Mouse (Mus musculus) mature B cell (primary cell): ENCODE results near the gene Tmem147.

Source experiments
- in situ Hi-C: fragments of 300-500 bp; cut with MboI; formaldehyde crosslinking; loops from 2 replicates; pipeline ENCODE4 v1.14.3; 2019

The Tmem147 gene

DNA sequence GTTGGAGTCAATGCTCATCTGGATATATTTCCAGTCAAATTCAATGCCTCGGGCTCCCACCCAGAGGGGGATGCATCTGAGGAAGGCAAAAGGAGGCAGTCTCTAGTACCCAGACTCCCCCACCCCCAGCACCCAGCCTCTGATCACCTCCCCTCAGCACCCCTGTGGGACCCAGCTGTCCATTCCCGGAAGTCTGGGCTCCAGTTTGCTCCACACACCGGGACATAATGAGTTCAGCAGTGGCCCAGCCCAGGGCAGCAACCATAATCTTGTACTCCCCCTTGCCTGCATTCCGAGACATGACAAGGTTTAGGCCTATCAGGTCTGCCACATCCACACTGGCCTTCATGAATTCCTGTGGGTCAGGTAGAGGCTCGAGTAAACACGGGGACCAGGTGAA lies 1.1 kb downstream of the Tmem147 start:
- in situ Hi-C loops, result no loop called here

DNA sequence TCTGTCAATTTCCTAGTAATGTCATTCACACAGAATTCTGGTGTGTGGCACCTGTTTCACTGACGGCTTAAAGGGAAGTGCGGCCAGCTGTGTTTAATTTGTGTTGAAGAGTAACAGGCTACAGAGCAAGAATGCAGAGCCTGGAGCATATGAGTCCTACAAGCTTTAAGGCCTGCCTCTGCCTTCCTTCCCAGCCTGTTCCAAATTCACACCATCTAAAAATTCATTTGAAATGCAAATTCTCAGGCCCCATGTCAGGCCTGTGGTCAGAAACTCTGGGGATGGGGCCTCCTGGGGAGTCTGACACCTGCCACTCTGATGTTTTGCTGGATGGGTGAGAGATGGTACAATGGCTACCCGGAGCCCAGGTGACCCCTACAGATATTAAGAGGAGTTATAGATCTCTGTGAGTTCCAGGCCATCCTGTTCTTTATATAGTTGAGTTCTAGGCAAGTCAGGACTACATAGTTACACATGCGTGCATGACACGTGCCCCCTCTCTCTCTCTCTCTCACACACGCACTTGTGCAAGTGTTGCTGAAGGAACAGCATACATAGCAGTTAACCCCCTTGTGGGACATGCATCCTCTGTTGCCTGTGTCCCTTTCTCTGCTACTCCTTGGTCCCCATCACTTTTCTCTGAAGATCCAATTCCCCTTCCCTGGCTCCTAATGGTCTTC lies 5.9 kb downstream of the Tmem147 start:
- in situ Hi-C loops, result no loop called here

DNA sequence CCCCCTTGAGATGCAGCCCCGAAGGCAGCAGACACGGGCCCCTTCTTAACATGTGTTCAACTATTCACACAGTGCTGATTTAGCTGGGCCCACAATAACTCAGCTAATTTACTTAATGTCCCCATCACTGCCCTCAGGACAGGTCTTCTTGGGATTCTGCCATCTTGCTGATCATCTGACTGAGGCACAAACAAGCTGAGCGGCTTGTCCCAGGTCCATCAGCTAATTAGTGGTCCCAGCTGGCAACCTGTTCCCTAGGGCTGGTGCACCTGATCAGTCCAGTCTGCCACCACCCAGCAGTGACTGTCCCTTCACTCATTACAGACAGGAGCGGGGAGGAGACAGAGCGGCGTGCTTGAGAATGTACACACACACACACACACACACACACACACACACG lies 8.1 kb downstream of the Tmem147 start:
- in situ Hi-C loops, result no loop called here

DNA sequence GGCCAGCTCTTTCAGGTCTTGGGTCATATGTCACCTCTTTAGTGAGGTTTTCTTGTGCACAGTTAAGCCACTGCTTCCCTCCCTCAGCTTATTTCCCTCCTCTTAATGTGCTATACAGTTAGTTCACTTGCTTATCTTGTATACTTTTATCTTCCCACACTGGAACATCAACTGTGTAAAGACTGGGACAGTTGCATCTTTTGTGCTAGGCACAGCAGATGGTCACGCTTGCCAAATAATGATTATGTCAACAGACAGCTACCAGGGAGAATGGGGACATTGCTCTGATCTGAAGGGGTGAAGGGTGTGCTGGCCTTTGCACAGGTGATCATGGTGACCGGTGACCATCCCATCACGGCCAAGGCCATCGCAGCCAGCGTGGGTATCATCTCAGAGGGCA lies 9.7 kb downstream of the Tmem147 start:
- in situ Hi-C loops, result no loop called here

DNA sequence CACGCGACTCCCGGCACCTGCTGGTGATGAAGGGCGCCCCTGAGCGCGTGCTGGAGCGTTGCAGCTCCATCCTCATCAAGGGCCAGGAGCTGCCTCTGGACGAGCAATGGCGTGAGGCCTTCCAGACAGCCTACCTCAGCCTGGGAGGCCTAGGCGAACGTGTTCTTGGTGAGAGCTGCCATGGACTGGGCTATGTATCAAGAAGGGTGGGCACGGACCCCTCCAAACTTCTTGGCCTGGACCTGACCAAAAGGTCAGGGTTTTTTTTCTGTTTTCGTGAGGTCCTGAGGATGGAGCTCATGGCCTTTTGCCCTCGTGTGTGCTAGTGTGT lies 11.7 kb downstream of the Tmem147 start:
- in situ Hi-C loops, result no loop called here

DNA sequence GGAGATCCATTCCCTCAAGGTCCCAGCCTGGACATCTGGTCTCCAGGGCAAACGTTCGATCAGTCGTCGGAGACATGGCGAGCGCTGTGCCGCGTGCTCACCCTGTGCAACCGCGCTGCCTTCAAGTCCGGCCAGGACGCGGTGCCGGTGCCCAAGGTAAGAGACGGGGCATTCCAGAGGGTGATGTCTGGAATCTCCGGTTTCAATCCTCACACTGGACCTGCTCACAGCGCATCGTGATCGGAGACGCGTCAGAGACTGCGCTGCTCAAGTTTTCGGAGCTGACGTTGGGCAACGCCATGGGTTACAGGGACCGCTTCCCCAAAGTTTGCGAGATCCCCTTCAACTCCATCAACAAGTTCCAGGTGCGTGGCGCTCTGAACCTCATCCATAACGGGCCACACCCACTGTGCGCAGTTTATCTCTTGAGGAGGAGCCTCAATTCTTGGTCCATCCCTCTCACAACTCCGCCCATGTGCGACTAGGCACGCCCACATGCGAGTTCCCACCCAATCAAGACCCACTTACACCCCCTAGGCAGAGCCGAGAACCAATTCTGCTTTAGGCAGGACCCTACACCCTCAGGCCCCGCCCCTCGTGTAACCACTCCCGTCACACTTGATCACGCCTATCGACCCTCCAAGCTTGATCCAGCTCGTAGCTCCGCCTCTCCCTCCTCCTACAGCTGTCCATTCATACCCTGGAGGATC lies 12.2 kb downstream of the Tmem147 start:
- in situ Hi-C loops, result no loop called here

DNA sequence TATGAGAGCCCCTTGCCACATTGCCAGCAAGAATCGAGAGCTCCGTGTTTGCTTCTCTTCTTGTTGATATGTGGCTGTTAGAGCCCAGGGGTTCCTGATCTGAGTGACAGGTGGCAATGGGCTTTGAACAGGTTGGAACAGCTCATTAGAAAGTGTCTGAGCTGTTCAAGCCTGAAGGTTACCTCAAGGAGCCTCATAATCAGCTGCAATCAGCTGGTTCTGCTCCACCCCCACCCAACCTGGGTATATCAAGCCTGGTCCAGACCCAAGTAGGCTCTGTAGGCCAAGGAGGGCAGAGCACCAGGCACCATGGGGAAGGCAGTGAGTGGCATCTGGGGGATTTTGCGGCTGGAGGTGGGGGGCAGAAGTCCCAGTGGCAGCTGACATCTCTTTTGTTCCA lies 17.4 kb downstream of the Tmem147 start, which contains the start of gene Atp4a:
TSS of gene Atp4a (plus strand) at position 268 of the 400 bp plus-strand sequence.
- in situ Hi-C loops, result no loop called here

DNA sequence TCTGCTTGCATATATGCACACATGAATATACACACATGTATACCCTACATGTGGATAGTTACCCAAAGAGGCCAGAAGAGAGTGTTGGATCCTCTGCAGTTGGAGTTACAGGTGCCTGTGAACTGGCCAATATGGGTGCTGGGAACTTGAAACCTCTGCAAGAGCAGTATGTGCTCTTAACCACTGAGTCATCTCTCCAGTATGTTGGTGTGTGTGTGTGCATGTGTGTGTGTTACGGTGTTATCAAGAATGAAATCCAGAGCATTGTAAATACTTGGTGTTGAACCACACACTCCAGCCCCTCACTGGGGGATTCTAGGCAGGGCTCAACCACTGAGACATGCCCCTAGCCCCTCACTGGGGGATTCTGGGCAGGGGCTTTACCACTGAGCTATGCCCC lies 21.9 kb downstream of the Tmem147 start:
- in situ Hi-C loops, result no loop called here

DNA sequence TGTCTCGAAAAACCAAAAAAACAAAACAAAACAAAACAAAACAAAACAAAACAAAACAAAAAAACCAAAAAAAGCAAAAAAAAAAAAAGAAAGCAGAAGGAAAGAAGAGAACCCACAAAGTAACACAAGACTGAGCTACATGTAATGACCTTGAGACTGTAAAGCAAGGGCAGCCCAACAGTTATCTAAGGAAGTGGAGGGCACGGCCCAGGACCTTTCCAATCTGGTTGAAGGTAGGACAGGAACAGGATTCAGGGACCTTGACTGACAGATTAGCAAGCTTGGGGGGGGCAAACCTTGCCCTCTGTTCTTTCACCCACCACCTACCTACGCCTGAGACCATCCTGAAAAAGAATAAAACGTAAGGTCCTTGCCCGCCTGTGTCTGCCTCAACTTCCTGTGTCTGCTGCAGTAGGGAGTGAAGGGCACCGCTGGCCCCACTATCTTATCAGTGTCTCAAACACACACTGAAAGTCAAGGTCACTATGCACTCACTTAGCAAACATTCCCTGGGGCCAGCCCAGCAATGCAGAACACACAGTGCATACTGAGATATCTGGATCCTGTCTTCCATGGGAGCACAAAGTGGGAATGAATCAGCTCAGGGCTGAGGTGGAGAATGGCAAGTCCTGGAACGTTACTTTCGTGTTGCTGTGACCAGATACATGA lies 23.0 kb downstream of the Tmem147 start:
- in situ Hi-C loops, result no loop called here

DNA sequence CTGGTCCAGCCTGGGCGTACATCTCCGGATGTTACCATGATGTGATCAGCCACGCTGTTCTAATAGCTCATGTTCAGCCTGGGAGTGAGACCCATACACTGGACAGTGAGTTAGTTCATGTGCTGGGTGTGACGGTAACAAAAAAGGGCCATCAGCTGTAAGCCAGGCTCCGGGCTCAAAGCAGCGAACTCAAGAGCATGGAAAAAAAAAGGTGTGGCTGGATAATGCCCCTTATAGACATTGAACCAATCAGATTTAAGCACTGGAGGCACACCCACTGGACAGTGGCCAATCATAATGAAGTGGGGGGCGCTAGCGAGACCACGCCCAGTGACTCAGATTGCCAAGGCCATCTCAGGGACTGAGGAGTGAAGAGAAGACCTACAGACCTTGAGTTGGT lies 30.8 kb downstream of the Tmem147 start, which contains the start of gene 2200002J24Rik:
TSS of gene 2200002J24Rik (plus strand) at position 338 of the 400 bp plus-strand sequence.
- in situ Hi-C loops, result no loop called here

DNA sequence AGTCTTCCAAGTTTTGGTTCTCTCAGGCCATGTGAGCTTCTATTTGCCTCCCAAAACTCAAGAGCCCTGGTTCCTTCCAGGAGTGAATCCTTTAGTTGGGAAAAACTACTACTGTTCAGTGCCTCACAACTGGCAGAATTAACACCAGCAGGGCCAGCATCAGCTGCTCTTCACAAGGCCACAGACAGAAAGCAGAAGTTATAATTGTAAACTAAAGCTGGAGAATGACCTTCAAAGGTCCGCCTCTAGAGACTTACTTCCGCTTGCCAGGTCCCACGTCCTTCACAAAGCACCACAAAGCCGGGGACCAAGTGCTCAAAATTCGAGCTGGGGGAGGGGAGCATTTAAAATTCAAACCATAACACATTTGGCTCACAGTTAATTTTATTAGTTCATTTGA lies 31.2 kb downstream of the Tmem147 start:
- in situ Hi-C loops, result no loop called here

DNA sequence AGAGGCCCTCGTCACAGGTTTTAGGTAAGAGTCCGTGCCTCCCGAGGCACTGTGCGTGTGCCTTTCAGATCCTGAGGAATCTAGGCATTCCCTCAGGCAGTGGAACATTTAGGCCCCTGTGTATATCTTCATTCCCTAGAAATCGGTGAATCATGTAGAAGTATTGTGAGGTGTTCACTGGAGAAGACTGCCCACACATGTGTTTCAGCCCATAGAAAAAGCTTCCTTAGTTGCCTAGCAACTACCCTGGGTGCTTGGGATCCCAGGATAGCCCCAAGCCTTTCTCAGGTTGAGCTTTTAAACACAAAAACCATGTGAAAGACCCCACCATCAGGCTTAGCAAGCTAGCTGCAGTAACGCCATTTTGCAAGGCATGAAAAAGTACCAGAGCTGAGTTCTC lies 41.0 kb downstream of the Tmem147 start:
- in situ Hi-C loops, result no loop called here

DNA sequence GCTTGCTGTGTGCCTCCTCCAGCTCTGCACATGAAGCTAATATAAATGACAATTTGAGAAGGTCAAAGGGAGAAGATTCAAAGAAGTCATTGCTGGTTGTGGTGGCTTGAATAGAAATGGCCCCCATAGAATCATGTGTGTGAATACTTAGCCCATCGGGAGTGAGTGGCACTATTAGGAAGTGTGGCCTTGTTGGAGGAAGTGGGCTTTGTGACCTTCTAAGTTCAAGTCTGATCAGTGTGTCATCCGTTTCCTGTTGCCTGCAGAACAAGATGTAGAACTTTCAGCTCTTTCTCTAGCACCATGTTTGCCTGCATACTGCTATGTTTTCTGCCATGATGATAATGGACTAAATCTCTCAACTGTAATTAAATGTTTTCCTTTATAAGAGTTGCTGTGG lies 45.9 kb downstream of the Tmem147 start:
- in situ Hi-C loops, result no loop called here

DNA sequence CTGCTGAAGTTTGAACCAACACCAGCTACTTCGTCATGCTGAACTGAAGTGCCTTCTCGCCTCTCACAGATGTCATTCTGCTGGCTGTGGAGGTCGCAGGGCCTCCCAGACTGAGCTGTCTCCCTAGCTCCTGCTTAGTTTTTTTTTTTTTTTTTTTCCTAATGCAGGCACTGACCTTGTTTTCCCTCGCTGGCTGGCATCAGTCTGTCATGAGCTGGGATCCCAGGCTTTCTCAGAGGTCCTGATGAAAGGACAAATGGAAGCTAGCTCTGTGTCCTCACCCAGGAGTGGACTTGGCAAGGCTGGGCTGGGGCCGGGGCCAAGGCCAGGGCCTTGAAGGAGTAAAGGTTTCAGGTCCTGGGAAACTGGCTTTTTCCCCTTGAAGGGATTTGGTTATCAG lies 47.4 kb downstream of the Tmem147 start:
- in situ Hi-C loops, result no loop called here

DNA sequence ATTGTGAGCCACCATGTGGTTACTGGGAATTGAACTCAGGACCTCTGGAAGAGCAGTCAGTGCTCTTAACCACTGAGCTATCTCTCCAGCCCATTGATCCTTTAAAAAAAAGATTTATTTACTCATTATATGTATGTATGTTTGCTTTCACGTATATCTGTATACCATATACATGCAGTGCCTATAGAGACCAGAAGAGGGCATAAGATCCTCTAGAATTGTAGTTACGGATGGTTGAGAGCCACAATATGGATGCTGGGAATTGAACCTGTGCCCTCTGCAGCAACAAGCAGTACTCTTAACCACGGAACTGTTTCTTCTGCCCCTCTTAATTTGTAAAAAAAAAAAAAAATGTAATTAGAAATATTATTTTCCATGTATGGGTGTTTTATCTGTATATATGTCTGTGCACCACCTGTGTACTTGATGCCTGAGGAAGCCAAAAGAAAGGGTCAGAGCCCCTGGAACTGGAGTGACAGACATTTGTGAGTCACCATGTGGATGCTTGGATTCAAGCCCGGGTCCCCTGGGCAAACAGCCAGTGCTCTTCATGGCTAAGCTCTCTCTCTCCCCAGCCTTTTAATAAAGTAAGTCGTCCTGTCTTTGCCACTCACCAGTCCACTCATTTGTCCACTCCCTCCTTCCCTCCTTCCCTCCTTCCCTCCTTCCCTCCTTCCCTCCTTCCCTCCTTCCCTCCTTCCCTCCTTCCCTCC lies 50.9 kb downstream of the Tmem147 start:
- in situ Hi-C loops, result no loop called here
